Mouse (Mus musculus): ENCODE results near the gene Mcur1. TPM values are rescaled to one million over a fixed set of nuclear protein-coding genes. Genes with fewer than 3 reads are reported as not detected.

The Mcur1 gene
- total RNA-seq, 1 experiment, result 2.0 TPM

GRCm38 (mm10) chr13:43495645-43496044, 64.3 kb downstream of the Mcur1 start:
- H3K4me1 ChIP-seq (ENCODE audit: control insufficient read depth in 2 of 2, insufficient read depth in 2 of 2, low read length in 2 of 2, poor library complexity in 1 of 2), result peaks cover 0 to 9% of the 10 kb centered on the region in 2 experiments; a peak in 2 of 4 replicates
- in situ Hi-C loops (cut with MboI; ENCODE audit: low sequenced_read_pairs in 2 of 2, unreplicated experiment in 2 of 2), result no loop called here
- no peaks in the 10 kb centered on the region for H3K9me3 ChIP-seq (ENCODE audit: control insufficient read depth, insufficient read depth, low read depth, low read length)
- H3K9ac ChIP-seq (ENCODE audit: insufficient read depth, low read depth, low read length, poor library complexity, severe bottlenecking), result no peak overlapping the region
- no peak for DNase-seq (ENCODE audit: low read depth, low spot score)
- no peak overlapping the region for H3K27ac ChIP-seq (ENCODE audit: insufficient read depth, low read depth, low read length, poor library complexity, severe bottlenecking)
- H3K4me3 ChIP-seq (ENCODE audit: insufficient read depth in 1 of 2, low read depth in 1 of 2, low read length in 2 of 2, poor library complexity in 1 of 2, severe bottlenecking in 1 of 2), result no peak overlapping the region
- no peak for TF ChIP-seq CHD2 (IDR thresholded peaks at IDR 0.05; ENCODE audit: low read depth, low read length)
- no peak for TF ChIP-seq ZNF384 (IDR thresholded peaks at IDR 0.05; ENCODE audit: low read depth, low read length)
- TF ChIP-seq ZC3H11A (IDR thresholded peaks at IDR 0.05; ENCODE audit: borderline replicate concordance, low read depth, low read length), result no peak
- no peak for TF ChIP-seq MAFK (IDR thresholded peaks at IDR 0.05; ENCODE audit: insufficient read depth, low read depth, low read length)
- no peak for TF ChIP-seq HCFC1 (IDR thresholded peaks at IDR 0.05; ENCODE audit: borderline replicate concordance, insufficient read depth, low read length)
- H3K36me3 ChIP-seq (ENCODE audit: control insufficient read depth, insufficient read depth, low read length, poor library complexity, severe bottlenecking), result no peaks in the 10 kb centered on the region

- Histone ChIP-seq H3K9me3 (ENCODE audit: control insufficient read depth, insufficient read depth, low read depth, low read length) (no peaks in the 10 kb centered on the region), H3K4me3 (ENCODE audit: insufficient read depth in 1 of 2, low read depth in 1 of 2, low read length in 2 of 2, poor library complexity in 1 of 2, severe bottlenecking in 1 of 2) (no peak overlapping the region), H3K27ac (ENCODE audit: insufficient read depth, low read depth, low read length, poor library complexity, severe bottlenecking) (no peak overlapping the region), H3K9ac (ENCODE audit: insufficient read depth, low read depth, low read length, poor library complexity, severe bottlenecking) (no peak overlapping the region), H3K36me3 (ENCODE audit: control insufficient read depth, insufficient read depth, low read length, poor library complexity, severe bottlenecking) (no peaks in the 10 kb centered on the region), H3K4me1 (ENCODE audit: control insufficient read depth in 2 of 2, insufficient read depth in 2 of 2, low read length in 2 of 2, poor library complexity in 1 of 2) (peaks cover 2 to 4% of the 10 kb centered on the region in 2 experiments; a peak in 2 of 4 replicates)
- in situ Hi-C loops (cut with MboI; ENCODE audit: low sequenced_read_pairs in 2 of 2, unreplicated experiment in 2 of 2), result no loop called here
- no peak for TF ChIP-seq ZC3H11A (IDR thresholded peaks at IDR 0.05; ENCODE audit: borderline replicate concordance, low read depth, low read length)
- TF ChIP-seq HCFC1 (IDR thresholded peaks at IDR 0.05; ENCODE audit: borderline replicate concordance, insufficient read depth, low read length), result no peak
- no peak for TF ChIP-seq MAFK (IDR thresholded peaks at IDR 0.05; ENCODE audit: insufficient read depth, low read depth, low read length)
- TF ChIP-seq ZNF384 (IDR thresholded peaks at IDR 0.05; ENCODE audit: low read depth, low read length), result no peak
- no peak for TF ChIP-seq CHD2 (IDR thresholded peaks at IDR 0.05; ENCODE audit: low read depth, low read length)
- DNase-seq (ENCODE audit: low read depth, low spot score), result no peak
These were observed 66.3 kb downstream of the Mcur1 start for GRCm38 (mm10) chr13:43493725-43494124.

- no peak for DNase-seq (ENCODE audit: low read depth, low spot score)
- H3K4me3 ChIP-seq (ENCODE audit: insufficient read depth in 1 of 2, low read depth in 1 of 2, low read length in 2 of 2, poor library complexity in 1 of 2, severe bottlenecking in 1 of 2), result no peak overlapping the region
These were observed 66.9 kb downstream of the Mcur1 start for GRCm38 (mm10) chr13:43493058-43493481.

More at GRCm38 (mm10) chr13:43493058-43493481, 66.9 kb downstream of the Mcur1 start:
- Histone ChIP-seq H3K4me1 (ENCODE audit: control insufficient read depth in 2 of 2, insufficient read depth in 2 of 2, low read length in 2 of 2, poor library complexity in 1 of 2) (peaks cover 2 to 6% of the 10 kb centered on the region in 2 experiments; a peak in 2 of 4 replicates), H3K36me3 (ENCODE audit: control insufficient read depth, insufficient read depth, low read length, poor library complexity, severe bottlenecking) (no peaks in the 10 kb centered on the region), H3K27ac (ENCODE audit: insufficient read depth, low read depth, low read length, poor library complexity, severe bottlenecking) (no peak overlapping the region), H3K9ac (ENCODE audit: insufficient read depth, low read depth, low read length, poor library complexity, severe bottlenecking) (no peak overlapping the region), H3K9me3 (ENCODE audit: control insufficient read depth, insufficient read depth, low read depth, low read length) (no peaks in the 10 kb centered on the region)
- TF ChIP-seq HCFC1 (IDR thresholded peaks at IDR 0.05; ENCODE audit: borderline replicate concordance, insufficient read depth, low read length), result no peak
- no peak for TF ChIP-seq CHD2 (IDR thresholded peaks at IDR 0.05; ENCODE audit: low read depth, low read length)
- no peak for TF ChIP-seq ZNF384 (IDR thresholded peaks at IDR 0.05; ENCODE audit: low read depth, low read length)
- TF ChIP-seq ZC3H11A (IDR thresholded peaks at IDR 0.05; ENCODE audit: borderline replicate concordance, low read depth, low read length), result no peak
- no peak for TF ChIP-seq MAFK (IDR thresholded peaks at IDR 0.05; ENCODE audit: insufficient read depth, low read depth, low read length)
- in situ Hi-C loops (cut with MboI; ENCODE audit: low sequenced_read_pairs in 2 of 2, unreplicated experiment in 2 of 2), result no loop called here

Other genes with a start within 250 kb of the Mcur1 start
- 8.5 and 8.6 TPM in 2 replicates for gene Sirt5, start 194.7 kb downstream of the Mcur1 start, total RNA-seq (2012; rRNA removed)
- 72.8 and 122 TPM in 2 replicates for gene Nol7, start 161.8 kb downstream of the Mcur1 start, total RNA-seq (2012; rRNA removed)
- 22.0 and 27.8 TPM in 2 replicates for gene Ranbp9, start 78.9 kb downstream of the Mcur1 start, total RNA-seq (2012; rRNA removed)
- gene Rnf182, start 55.5 kb upstream of the Mcur1 start, total RNA-seq (2012; rRNA removed), result 0.05 and 0.22 TPM in 2 replicates
- 0.26 and 0.76 TPM in 2 replicates for gene Cd83, start 224.6 kb upstream of the Mcur1 start, total RNA-seq (2012; rRNA removed)

Data from ES-E14 (cell line).